Mouse (Mus musculus) lung, adult 2 months (tissue): ENCODE results near the gene Gpr176.

Experiments
- CTCF ChIP-seq: fragments of 200-500 bp; IDR thresholded peaks from 2 replicates; pipeline ENCODE4 v1.5.1; 2011; ENCODE audit warnings: mild to moderate bottlenecking, low read length, control low read depth; ENCODE audit not compliant: insufficient read depth
- POLR2A ChIP-seq: fragments of 200-500 bp; IDR thresholded peaks from 2 replicates; pipeline ENCODE4 v1.6.1; 2011; ENCODE audit warnings: low read depth, mild to moderate bottlenecking, control low read depth, low read length, borderline replicate concordance; ENCODE audit errors: extremely low read depth

- no peak for TF ChIP-seq POLR2A
- no peak for TF ChIP-seq CTCF
Observed at GRCm38 (mm10) chr2:118405568-118405967, 32.3 kb upstream of the Gpr176 start.
